Mouse (Mus musculus) C2C12 (cell line): ENCODE measurements around the gene Gm20532. TPM values are rescaled to one million over a fixed set of nuclear protein-coding genes. Genes with fewer than 3 reads are reported as not detected.

Source experiments
- H3K27me3 ChIP-seq: one replicate; pipeline ENCODE4 v1.6.1; 2011; ENCODE audit not compliant: control insufficient read depth, insufficient read depth, insufficient read length
- H3K36me3 ChIP-seq: one replicate; pipeline ENCODE4 v1.6.1; 2011; ENCODE audit not compliant: control insufficient read depth, insufficient read depth
- H3K4me3 ChIP-seq: one replicate; pipeline ENCODE4 v1.5.1; 2011; ENCODE audit warnings: mild to moderate bottlenecking, control low read depth; ENCODE audit not compliant: poor library complexity, insufficient read depth, severe bottlenecking
- H3K79me2 ChIP-seq: one replicate; pipeline ENCODE4 v1.6.1; 2011; ENCODE audit not compliant: control insufficient read depth, insufficient read depth
- H3K79me3 ChIP-seq: one replicate; pipeline ENCODE4 v1.6.1; 2011; ENCODE audit warnings: low read depth, control low read depth
- H3ac ChIP-seq: one replicate; pipeline ENCODE3; 2011; ENCODE audit warnings: low read depth; ENCODE audit not compliant: control insufficient read depth, insufficient read length
- CEBPB ChIP-seq: IDR thresholded peaks from one replicate; pipeline ENCODE4 v1.6.1; 2011; ENCODE audit warnings: low read depth, mild to moderate bottlenecking, control low read depth, moderate library complexity
- CTCF ChIP-seq: IDR thresholded peaks from one replicate; pipeline ENCODE4 v1.5.1; 2011; ENCODE audit not compliant: control insufficient read depth, insufficient read depth, insufficient read length
- FOSL1 ChIP-seq: IDR thresholded peaks from one replicate; pipeline ENCODE4 v1.8.0; 2011; ENCODE audit warnings: mild to moderate bottlenecking, low read length; ENCODE audit not compliant: poor library complexity, insufficient read depth, severe bottlenecking
- MAX ChIP-seq: IDR thresholded peaks from one replicate; pipeline ENCODE4 v1.6.1; 2011; ENCODE audit warnings: mild to moderate bottlenecking, control low read depth
- MYOD1 ChIP-seq: IDR thresholded peaks from one replicate; pipeline ENCODE4 v1.6.1; 2011; ENCODE audit warnings: low read depth; ENCODE audit not compliant: control insufficient read depth, insufficient read length
- MYOG ChIP-seq: IDR thresholded peaks from one replicate; pipeline ENCODE4 v1.6.1; 2011; ENCODE audit not compliant: control insufficient read depth, insufficient read length; ENCODE audit errors: extremely low read depth
- USF1 ChIP-seq: IDR thresholded peaks from one replicate; pipeline ENCODE4 v1.6.1; 2011; ENCODE audit warnings: low read depth, mild to moderate bottlenecking, control low read depth, moderate library complexity
- microRNA-seq: library from miRNA; unstranded; fragments of <30 nt; microRNA quantifications from one replicate; pipeline ENCODE4, GENCODE M21; 2019; ENCODE audit warnings: borderline microRNAs expressed
- polyA plus RNA-seq: library from polyadenylated mRNA; unstranded; fragments of >200 nt; fragmentation: generic; extraction: Trizol; gene quantifications from one replicate; pipeline ENCODE4 v1.2.1, GENCODE M21; 2012; ENCODE audit warnings: missing spikeins

Gm20532 gene
- polyA plus RNA-seq, 1 experiment = not detected

GRCm38 (mm10) chr2:26668746-26669145, 82.3 kb downstream of the Gm20532 start:
- peaks cover 3% of the 10 kb centered on the region for H3K27me3 ChIP-seq
- no peaks in the 10 kb centered on the region for H3K79me3 ChIP-seq
- no peak overlapping the region for H3K4me3 ChIP-seq
- no peaks in the 10 kb centered on the region for H3K79me2 ChIP-seq
- H3K36me3 ChIP-seq = no peaks in the 10 kb centered on the region
- H3ac ChIP-seq = no peak overlapping the region
- TF ChIP-seq MYOG (no peak), USF1 (no peak), MYOD1 (no peak), CTCF (no peak), FOSL1 (no peak), MAX (no peak), CEBPB (no peak)

DNA sequence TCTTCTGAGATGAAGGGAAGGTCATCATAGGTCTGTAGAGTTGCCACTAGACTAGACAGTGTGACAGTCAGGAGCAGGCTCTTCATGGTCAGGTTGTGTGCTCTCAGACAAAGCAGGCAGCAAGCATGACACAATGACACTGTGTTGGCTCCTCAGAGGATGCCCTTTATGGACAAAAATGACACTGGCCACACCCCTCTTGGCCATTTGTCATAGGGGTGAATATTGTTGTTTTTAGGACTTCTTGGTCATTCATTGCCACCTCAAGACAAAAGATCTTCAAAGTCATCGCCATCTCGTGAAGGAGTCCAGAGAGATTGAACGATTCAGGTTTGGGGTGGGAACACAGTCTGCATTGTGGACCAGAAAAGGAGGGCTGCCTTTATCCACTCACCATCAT, 84.7 kb downstream of the Gm20532 start, which contains the start of gene Lcn4:
Lcn4 (minus strand) TSS at position 101 of the 400 bp plus-strand sequence.
- TF ChIP-seq CEBPB (no peak), MAX (no peak), MYOD1 (no peak), CTCF (no peak), MYOG (no peak), FOSL1 (no peak), USF1 (no peak)
- Histone ChIP-seq H3K79me2 (no peaks in the 10 kb centered on the region), H3K79me3 (no peaks in the 10 kb centered on the region), H3K4me3 (no peak within 1 kb of the TSS), H3K27me3 (peaks cover 11% of the 10 kb centered on the region), H3K36me3 (no peaks in the 10 kb centered on the region), H3ac (no peak within 1 kb of the TSS)

Small RNAs within 50 kb of the gene (microRNA-seq; reads per million reads assigned to microRNA genes)
- gene Mir126a = not detected
- gene Mir126b = not detected

Other genes starting within 250 kb of the Gm20532 start
- gene Dnlz, start 234.5 kb upstream of the Gm20532 start, polyA plus RNA-seq = 35.6 TPM
- gene Card9, start 225.7 kb upstream of the Gm20532 start, polyA plus RNA-seq = 0.20 TPM
- 11.7 TPM for gene Snapc4, start 206.0 kb upstream of the Gm20532 start, polyA plus RNA-seq
- 49.1 TPM for gene Entr1, start 197.3 kb upstream of the Gm20532 start, polyA plus RNA-seq
- gene Pmpca, start 197.3 kb upstream of the Gm20532 start, polyA plus RNA-seq = 93.8 TPM
- 8.3 TPM for gene Inpp5e, start 177.4 kb upstream of the Gm20532 start, polyA plus RNA-seq
- gene Sec16a, start 141.4 kb upstream of the Gm20532 start, polyA plus RNA-seq = 19.5 TPM
- gene Notch1, start 70.0 kb upstream of the Gm20532 start, polyA plus RNA-seq = 4.5 TPM
- gene Egfl7, start 6.6 kb upstream of the Gm20532 start, polyA plus RNA-seq = 5.6 TPM
- 37.9 TPM for gene Agpat2, start 17.8 kb downstream of the Gm20532 start, polyA plus RNA-seq
- gene Fam69b, start 41.8 kb downstream of the Gm20532 start, polyA plus RNA-seq = 8.2 TPM
- gene Lcn4, start 84.6 kb downstream of the Gm20532 start, polyA plus RNA-seq = not detected